Mouse (Mus musculus) limb, embryonic 14.5 days (tissue): Measurements from ENCODE around the gene Nexn. TPM values are rescaled to one million over a fixed set of nuclear protein-coding genes. Genes with fewer than 3 reads are reported as not detected.

Experiments used
- ATAC-seq: fragments of 200-750 bp; cut with Nextera tagmentation; 2 replicates; pipeline ENCODE4 v1.8.0; 2017; ENCODE audit warnings: low read depth, moderate number of reproducible peaks, moderate TSS enrichment; ENCODE audit not compliant: low FRiP score
- DNase-seq: peaks from one replicate; pipeline ENCODE4 v3.0.0-alpha.2; 2015; ENCODE audit warnings: low spot score
- H3K27ac ChIP-seq: fragments of 300-500 bp; sonication (generic); replicated peaks from 2 replicates; pipeline ENCODE4 v1.5.1; 2014; ENCODE audit warnings: low read depth, mild to moderate bottlenecking, low read length, moderate library complexity, mixed read lengths
- H3K27me3 ChIP-seq: fragments of 300-500 bp; sonication (generic); 2 replicates; pipeline ENCODE4 v1.6.1; 2014; ENCODE audit warnings: low read length, mixed read lengths; ENCODE audit not compliant: control insufficient read depth, insufficient read depth
- H3K36me3 ChIP-seq: fragments of 300-500 bp; sonication (generic); 2 replicates; pipeline ENCODE4 v1.6.1; 2014; ENCODE audit warnings: mild to moderate bottlenecking, low read length, moderate library complexity, mixed read lengths; ENCODE audit not compliant: control insufficient read depth, insufficient read depth
- H3K4me1 ChIP-seq: fragments of 300-500 bp; sonication (generic); 2 replicates; pipeline ENCODE4 v1.6.1; 2014; ENCODE audit warnings: antibody characterized with exemption, low read length, mixed read lengths; ENCODE audit not compliant: control insufficient read depth, insufficient read depth
- H3K4me2 ChIP-seq: fragments of 300-500 bp; sonication (generic); replicated peaks from 2 replicates; pipeline ENCODE4 v1.6.1; 2014; ENCODE audit warnings: low read depth, mild to moderate bottlenecking, low read length, moderate library complexity; ENCODE audit not compliant: severe bottlenecking
- H3K4me3 ChIP-seq: fragments of 300-500 bp; sonication (generic); replicated peaks from 2 replicates; pipeline ENCODE4 v1.5.1; 2014; ENCODE audit warnings: low read length
- H3K9ac ChIP-seq: fragments of 300-500 bp; sonication (generic); 2 replicates; pipeline ENCODE4 v1.6.1; 2014; ENCODE audit warnings: mild to moderate bottlenecking, low read depth, low read length, moderate library complexity; ENCODE audit not compliant: severe bottlenecking
- H3K9me3 ChIP-seq: fragments of 300-500 bp; sonication (generic); 2 replicates; pipeline ENCODE4 v1.6.1; 2016; ENCODE audit warnings: low read length; ENCODE audit not compliant: control insufficient read depth
- POLR2A ChIP-seq: fragments of 200-500 bp; IDR thresholded peaks from 2 replicates; pipeline ENCODE4 v1.8.0; 2012; ENCODE audit warnings: inconsistent platforms, mild to moderate bottlenecking, moderate library complexity, borderline replicate concordance; ENCODE audit not compliant: insufficient read depth, insufficient read length; ENCODE audit errors: extremely low read depth
- WGBS: fragments of 180-500 bp; shearing (Covaris S2); extraction: QIAGEN DNeasy Blood & Tissue Kit; methylation state at CpG from one replicate; pipeline ENCODE4 v1.1.7; 2014; 5-methylcytosine and 5-hydroxymethylcytosine counted together
- polyA plus RNA-seq, 2 experiments: library from polyadenylated mRNA; depleted of rRNA in 1 of 2; stranded (reverse) in 1 of 2; unstranded in 1 of 2; fragments of >200 nt; fragmentation: Nextera tagmentation in 1 of 2; extraction: Ambion mirVana in 1 of 2; gene quantifications; 2 replicates each; pipeline versions ENCODE4 v1.2.1 to v1.2.3; 2012 to 2014

Gene Nexn
- polyA plus RNA-seq, 2 experiments, result 17.5 to 26.0 TPM

GRCm38 (mm10) chr3:152210728-152211391, 55.3 kb downstream of the Nexn start:
- no peaks in the 10 kb centered on the region for H3K9me3 ChIP-seq
- DNase-seq, result peak; percentile 52
- peak overlapping the region; percentile 98 for H3K4me3 ChIP-seq
- H3K4me2 ChIP-seq, result peak overlapping the region; percentile 70
- peak; percentile 67 for ATAC-seq
- H3K27me3 ChIP-seq, result no peaks in the 10 kb centered on the region
- 5% methylated on average over 37 of the region's 68 CpGs for WGBS
- H3K4me1 ChIP-seq, result peaks cover 23% of the 10 kb centered on the region
- H3K36me3 ChIP-seq, result peaks cover 17% of the 10 kb centered on the region
- peak overlapping the region; percentile 100 for H3K9ac ChIP-seq
- peak overlapping the region; percentile 99 for H3K27ac ChIP-seq
- TF ChIP-seq POLR2A, result no peak

GRCm38 (mm10) chr3:152209967-152210634, 56.0 kb downstream of the Nexn start, which contains the start of the genes Dnajb4 and Fubp1:
TSS of gene Dnajb4 (minus strand) at chr3:152210302.
TSS of gene Fubp1 (plus strand) at chr3:152210422.
- TF ChIP-seq POLR2A, result peak; percentile 99
- Histone ChIP-seq H3K4me3 (peak within 1 kb of the TSS; percentile 98), H3K9me3 (no peaks in the 10 kb centered on the region), H3K36me3 (peaks cover 10% of the 10 kb centered on the region; the same call in 1 of the 2 replicates), H3K9ac (peak within 1 kb of the TSS; percentile 100), H3K27me3 (no peaks in the 10 kb centered on the region), H3K27ac (peak within 1 kb of the TSS; percentile 99), H3K4me2 (peak within 1 kb of the TSS; percentile 85), H3K4me1 (peaks cover 23% of the 10 kb centered on the region)
- WGBS, result under 1% methylated on average over 71 of the region's 85 CpGs
- peak; percentile 99 for DNase-seq
- ATAC-seq, result peak; percentile 96

- Histone ChIP-seq H3K27me3 (no peaks in the 10 kb centered on the region), H3K9ac (peak overlapping the region; percentile 100), H3K27ac (peak overlapping the region; percentile 99), H3K36me3 (0 out of 2 replicates have a peak, but pooled peaks cover 4% of the 10 kb centered on the region), H3K4me2 (peak overlapping the region; percentile 85), H3K4me1 (peaks cover 23% of the 10 kb centered on the region), H3K9me3 (no peaks in the 10 kb centered on the region), H3K4me3 (peak overlapping the region; percentile 98)
- WGBS, result 5% methylated on average over 24 of the region's 25 CpGs
- ATAC-seq (peak; percentile 1; the same call in 1 of the 2 replicates), DNase-seq (peak; percentile 51)
- TF ChIP-seq POLR2A, result no peak
These were observed 56.8 kb downstream of the Nexn start for GRCm38 (mm10) chr3:152209177-152209966.

GRCm38 (mm10) chr3:152208096-152208885, 57.9 kb downstream of the Nexn start:
- DNase-seq, result no peak
- H3K27me3 ChIP-seq, result no peaks in the 10 kb centered on the region
- H3K36me3 ChIP-seq, result 0 out of 2 replicates have a peak, but pooled peaks cover 4% of the 10 kb centered on the region
- TF ChIP-seq POLR2A, result no peak
- no peaks in the 10 kb centered on the region for H3K9me3 ChIP-seq
- no peak overlapping the region for H3K27ac ChIP-seq
- H3K9ac ChIP-seq, result no peak overlapping the region
- H3K4me3 ChIP-seq, result no peak overlapping the region; the same call in 1 of the 2 replicates
- WGBS, result 90% methylated on average over 7 of the region's 7 CpGs
- no peak for ATAC-seq
- peaks cover 21% of the 10 kb centered on the region for H3K4me1 ChIP-seq
- H3K4me2 ChIP-seq, result peak overlapping the region; percentile 85; the same call in 1 of the 2 replicates
